Mouse (Mus musculus): ENCODE data around the gene Cep128. TPM values are rescaled to one million over a fixed set of nuclear protein-coding genes. Genes with fewer than 3 reads are reported as not detected.

Cep128 gene
- total RNA-seq, 1 experiment from 2014 or later = 5.4 TPM

DNA sequence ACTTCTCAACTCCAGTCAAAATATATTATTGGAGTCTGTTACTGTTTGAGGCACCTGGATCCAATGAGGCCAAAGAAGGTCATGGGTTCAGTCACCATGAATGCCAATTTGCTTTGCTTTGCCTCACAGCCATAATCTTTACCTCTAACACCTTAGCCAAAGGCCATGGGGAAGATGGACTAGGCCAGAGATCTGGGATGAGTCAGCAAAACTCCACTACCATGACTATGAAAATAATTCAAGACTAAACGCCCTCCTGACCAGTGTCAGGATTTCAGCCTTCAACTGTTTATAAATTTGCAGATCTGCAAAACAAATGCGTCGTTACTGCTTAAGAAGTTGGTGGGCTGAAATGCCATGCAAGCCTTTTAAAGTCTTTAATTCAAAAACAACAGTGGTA, 76.5 kb downstream of the Cep128 start:
- no peak for DNase-seq

GRCm38 (mm10) chr12:91305769-91306168, 78.4 kb downstream of the Cep128 start:
- no peak for DNase-seq

DNA sequence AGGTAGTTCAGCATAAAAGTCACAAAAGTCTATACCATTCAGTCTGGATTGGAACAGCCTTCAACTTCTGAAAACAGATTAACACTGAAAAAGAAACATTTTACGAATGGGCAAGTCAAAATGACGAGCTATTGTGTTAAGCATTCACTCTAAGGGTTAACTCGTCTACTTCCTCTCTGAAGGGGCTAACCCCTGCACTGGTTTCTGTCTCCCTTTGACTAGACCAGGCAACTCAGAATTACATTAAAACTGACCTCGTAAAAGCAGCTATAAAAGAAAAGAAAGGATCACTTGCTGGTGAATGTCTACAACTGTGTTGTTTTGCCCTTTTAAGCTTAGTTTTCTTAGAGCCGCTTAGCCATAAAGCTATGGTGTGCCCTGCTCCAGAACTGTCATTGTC, 79.2 kb downstream of the Cep128 start:
- DNase-seq = no peak

DNA sequence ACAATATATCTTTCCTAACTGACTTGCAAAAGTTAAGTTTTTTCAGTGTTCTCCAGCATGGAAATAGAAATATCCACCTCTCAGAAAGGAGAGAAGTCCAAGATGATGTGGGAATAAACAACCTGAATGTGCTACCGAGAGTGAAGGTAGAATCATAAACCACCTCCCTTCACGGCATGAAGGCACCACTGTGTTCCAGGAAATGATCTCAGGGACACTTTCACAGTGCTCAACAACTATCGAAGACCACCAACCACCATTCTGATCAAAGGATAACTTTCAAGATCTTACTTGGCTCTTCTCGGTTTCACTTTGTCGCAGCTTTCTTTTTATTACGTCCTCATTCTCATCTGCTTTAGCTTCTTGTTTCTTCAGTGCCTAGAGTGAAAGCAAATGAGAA, 85.5 kb downstream of the Cep128 start:
- DNase-seq = no peak

- no peak for DNase-seq
These were observed 88.3 kb downstream of the Cep128 start for GRCm38 (mm10) chr12:91295870-91296269.

GRCm38 (mm10) chr12:91295436-91295835, 88.8 kb downstream of the Cep128 start:
- no peak for DNase-seq

DNA sequence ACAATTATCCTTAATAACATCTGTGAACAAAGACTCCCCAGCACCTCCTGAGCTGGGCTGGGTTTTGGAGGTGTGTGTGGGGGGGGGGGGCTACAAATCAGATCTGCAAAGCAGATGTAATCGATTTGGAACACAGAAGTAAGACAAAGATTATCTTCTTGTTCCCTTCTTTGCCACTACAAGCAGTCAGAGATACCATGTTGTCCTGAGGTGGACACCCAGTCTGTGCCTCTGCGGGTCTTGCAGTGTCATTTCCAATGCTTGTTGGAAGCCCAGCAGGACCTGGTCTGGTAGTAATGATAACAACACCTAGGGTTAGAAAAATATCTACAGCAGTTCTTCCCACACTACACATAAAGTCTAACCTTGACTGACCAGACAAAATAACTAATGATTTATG, 110.3 kb downstream of the Cep128 start:
- DNase-seq = no peak

DNA sequence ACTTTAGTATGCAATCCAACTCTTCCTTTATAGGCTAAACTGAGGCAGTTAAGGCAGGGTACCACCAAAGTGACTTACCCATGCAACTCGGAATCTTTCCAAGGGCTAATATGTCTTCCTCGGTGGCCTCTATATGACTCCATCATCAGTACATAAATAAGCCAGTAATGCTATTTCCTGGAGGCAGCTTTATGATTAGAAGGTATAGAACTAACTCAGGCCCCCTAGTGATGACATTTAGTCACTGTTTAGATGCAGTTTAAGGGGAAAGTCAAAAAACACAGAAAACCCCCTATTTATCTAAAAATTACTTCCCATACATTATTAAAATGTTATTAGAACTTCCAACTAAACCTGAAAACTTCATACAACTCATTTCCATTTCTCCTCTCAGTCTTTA, 114.6 kb downstream of the Cep128 start:
- no peak for DNase-seq

DNA sequence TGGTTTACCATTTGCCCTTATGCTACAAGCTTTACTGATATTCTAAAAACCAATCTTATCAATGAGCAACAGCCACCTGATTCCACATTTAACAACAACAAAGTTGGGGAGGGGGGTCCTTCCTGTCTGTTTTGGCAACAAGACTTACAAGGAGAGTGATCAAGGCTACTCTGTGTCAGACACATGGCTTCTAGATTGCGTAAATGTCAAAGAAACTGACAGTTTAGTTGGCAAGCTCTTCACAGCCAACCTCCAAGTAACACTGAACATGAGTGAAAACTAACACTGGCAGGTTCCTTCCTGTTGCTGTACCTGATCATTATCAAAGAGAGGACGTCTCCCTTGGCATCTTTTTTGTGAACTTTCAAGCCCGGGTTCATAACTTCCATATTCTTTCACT, 115.2 kb downstream of the Cep128 start:
- no peak for DNase-seq

GRCm38 (mm10) chr12:91266014-91266413, 118.2 kb downstream of the Cep128 start:
- DNase-seq = no peak

DNA sequence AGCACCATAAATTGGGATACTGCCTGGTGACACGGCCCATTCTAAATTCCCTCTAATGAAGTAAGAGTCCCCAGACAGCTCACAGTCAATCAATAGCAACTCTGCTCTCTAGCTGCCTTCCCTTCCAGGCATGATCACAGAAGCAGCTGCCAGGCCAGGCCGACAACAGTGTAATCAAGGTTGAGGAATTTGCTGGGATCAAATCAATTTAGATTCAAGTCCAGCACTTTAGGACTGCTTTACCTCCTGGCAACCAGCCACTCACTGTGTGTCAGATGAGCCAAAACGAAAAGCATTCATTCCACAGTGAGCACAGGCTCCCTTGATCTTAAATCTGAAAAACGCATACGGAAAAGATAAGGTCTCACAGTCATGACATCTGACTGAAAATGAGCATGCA, 118.7 kb downstream of the Cep128 start:
- DNase-seq = no peak

GRCm38 (mm10) chr12:91264828-91265355, 119.3 kb downstream of the Cep128 start:
- no peak for DNase-seq

DNA sequence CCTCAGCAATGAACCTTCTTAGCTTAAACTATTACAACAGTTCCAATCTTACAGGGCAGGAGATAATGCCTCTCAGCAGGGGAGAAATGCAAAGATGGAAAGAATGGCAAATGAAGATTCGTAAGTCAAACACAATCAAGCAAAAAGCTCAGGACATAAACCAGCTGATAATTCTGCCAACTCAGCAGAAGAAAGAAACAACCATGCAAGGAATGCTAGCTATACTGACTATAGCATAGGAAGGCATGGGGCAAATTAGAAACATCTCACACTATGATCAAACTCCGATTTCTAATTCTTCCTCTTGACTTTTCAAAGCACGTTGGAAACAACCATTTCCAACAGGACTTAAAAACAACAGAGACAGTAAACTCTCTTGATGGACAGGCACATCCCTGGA, 120.5 kb downstream of the Cep128 start:
- no peak for DNase-seq

DNA sequence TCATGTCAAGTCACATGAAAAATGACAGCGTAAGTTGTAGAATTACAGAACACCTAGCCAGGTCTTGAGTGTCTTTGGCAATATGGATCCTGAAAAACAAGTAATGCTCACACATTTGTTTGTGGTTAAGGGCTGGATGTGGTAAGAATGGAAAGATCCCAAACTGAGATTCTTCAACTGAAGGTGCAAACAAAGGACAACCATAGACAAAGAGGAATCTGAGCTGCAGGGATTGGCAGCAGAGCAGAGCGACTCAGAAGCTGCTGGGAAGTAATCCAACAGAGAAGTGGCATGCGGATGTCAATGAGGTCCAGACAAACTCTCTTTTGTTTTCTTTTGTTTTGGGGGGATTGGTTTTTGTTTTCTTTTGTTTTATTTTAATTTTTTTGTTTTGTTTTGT, 121.4 kb downstream of the Cep128 start:
- no peak for DNase-seq

DNA sequence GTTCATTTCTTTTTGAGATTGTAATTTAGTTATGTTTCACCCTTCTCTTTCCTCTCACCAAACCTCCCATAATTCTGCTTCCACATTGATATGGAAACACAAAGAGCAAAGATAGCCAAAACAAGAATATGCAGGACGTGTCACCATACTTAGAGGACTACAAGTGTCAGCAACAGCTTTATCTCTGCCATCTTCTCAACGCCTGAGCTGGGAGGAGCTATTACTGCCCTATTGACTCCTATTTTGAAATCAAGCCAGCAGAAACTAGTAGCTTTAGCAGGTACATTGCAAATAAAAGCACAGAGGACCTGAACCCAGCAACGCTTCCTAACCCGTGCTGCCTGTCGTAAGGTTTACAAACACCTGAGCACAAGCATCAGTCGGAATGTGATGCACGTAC, 127.9 kb downstream of the Cep128 start:
- DNase-seq = no peak

DNA sequence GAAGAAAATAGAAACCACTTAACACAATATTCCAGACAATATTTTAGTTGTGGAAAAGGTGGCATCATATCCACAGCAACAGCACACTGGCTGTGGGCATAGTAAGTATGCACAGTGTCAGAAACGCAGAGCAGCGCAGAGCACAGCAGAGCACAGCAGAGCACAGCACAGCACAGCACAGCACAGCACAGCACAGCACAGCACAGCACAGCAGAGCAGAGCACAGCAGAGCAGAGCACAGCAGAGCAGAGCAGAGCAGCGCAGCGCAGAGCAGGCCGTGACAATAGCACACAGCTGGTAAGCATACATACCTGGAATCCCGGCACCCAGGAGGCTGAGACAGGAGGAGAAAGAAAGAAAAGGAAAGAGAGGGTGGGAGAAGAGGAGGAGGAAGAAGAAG, 129.4 kb downstream of the Cep128 start:
- no peak for DNase-seq

DNA sequence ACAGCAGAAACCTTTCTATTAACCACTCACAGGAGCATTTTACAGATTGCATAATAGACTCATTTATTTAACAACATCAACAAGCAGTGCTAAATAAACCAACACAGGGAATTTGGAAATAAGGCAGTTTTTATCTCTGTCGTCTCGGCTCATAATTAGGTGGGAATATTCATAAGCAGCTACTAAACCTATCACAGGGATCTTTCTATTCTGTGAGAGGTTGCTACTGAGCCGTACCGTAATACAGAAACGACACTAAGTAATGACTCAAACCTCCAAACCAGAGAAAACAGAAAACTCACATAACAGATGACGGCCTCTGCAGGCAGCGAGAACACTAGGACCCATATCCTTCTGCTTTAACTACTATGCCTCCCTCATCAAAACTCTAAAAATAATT, 163.6 kb downstream of the Cep128 start:
- DNase-seq = no peak

DNA sequence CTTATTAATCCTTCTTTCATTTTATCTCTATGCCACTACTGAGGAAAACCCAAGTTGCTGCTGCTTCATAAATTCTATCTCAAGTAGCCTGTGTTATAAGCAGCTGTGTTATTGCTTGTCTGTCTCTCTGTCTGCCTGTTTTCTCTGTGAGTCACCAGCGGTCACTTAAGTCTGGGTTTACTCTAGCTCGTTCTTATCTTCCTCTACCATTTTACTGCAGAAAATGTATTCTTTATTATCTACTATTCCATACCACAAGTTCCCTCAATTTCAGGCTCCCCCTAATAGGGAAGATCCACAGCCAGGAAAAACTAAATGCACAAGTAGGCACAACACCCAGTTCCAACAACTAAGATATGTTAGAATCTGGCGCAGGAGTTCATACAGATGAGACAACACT, 178.7 kb downstream of the Cep128 start:
- DNase-seq = no peak

- DNase-seq = no peak
These were observed 179.9 kb downstream of the Cep128 start for GRCm38 (mm10) chr12:91204330-91204729.

- no peak for DNase-seq
These were observed 181.7 kb downstream of the Cep128 start for GRCm38 (mm10) chr12:91202496-91202895.

- no peak for DNase-seq
These were observed 195.1 kb downstream of the Cep128 start for GRCm38 (mm10) chr12:91189111-91189510.

GRCm38 (mm10) chr12:91185564-91185963, 198.6 kb downstream of the Cep128 start:
- no peak for DNase-seq

GRCm38 (mm10) chr12:91184616-91185015, 199.6 kb downstream of the Cep128 start:
- DNase-seq = no peak

DNA sequence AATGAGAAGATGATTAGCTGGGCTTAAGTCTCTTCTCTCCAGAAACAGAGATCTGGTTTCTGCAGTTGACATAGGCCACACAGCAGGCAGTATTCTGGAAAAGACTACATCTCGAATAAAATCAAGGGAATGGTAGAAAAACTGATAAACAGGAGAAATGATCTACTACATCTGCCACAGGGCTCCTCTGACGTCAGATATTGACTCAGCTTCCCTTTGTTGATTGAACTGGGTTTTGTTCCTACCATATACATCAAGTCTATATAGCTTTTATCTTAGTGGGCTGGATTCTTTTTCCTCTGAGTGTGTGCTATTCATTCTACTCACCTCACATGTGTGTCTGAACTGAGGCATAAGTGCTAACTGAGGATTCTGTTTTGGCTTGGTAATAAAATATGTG, 200.3 kb downstream of the Cep128 start:
- no peak for DNase-seq

GRCm38 (mm10) chr12:91183304-91183855, 200.8 kb downstream of the Cep128 start:
- DNase-seq = no peak
